Mouse (Mus musculus) forebrain, embryonic 14.5 days (tissue): Measurements from ENCODE around the gene Hddc3. TPM values are rescaled to one million over a fixed set of nuclear protein-coding genes. Genes with fewer than 3 reads are reported as not detected.

Experiments
- ATAC-seq: fragments of 200-750 bp; cut with Nextera tagmentation; 2 replicates; pipeline ENCODE4 v1.8.0; 2017; ENCODE audit warnings: mild to moderate bottlenecking, moderate library complexity
- DNase-seq: peaks from one replicate; pipeline ENCODE4 v3.0.0-alpha.2; 2015; ENCODE audit warnings: low spot score
- H3K27ac ChIP-seq: fragments of 300-500 bp; sonication (generic); 2 replicates; pipeline ENCODE4 v1.5.1; 2014; ENCODE audit warnings: low read depth, mild to moderate bottlenecking, control low read depth, low read length, moderate library complexity
- H3K27me3 ChIP-seq: fragments of 300-500 bp; sonication (generic); replicated peaks from 2 replicates; pipeline ENCODE4 v1.6.1; 2014; ENCODE audit warnings: low read length, control low read depth, mixed read lengths; ENCODE audit not compliant: control insufficient read depth, insufficient read depth
- H3K36me3 ChIP-seq: fragments of 300-500 bp; sonication (generic); 2 replicates; pipeline ENCODE4 v1.6.1; 2014; ENCODE audit warnings: low read length, control low read depth; ENCODE audit not compliant: control insufficient read depth, insufficient read depth
- H3K4me1 ChIP-seq: fragments of 300-500 bp; sonication (generic); 2 replicates; pipeline ENCODE4 v1.6.1; 2014; ENCODE audit warnings: antibody characterized with exemption, low read length, control low read depth; ENCODE audit not compliant: control insufficient read depth, insufficient read depth
- H3K4me2 ChIP-seq: fragments of 300-500 bp; sonication (generic); 2 replicates; pipeline ENCODE4 v1.6.1; 2014; ENCODE audit warnings: mild to moderate bottlenecking, control low read depth, low read length
- H3K4me3 ChIP-seq: fragments of 300-500 bp; sonication (generic); 2 replicates; pipeline ENCODE4 v1.5.1; 2014; ENCODE audit warnings: low read depth, low read length, control low read depth
- H3K9ac ChIP-seq: fragments of 300-500 bp; sonication (generic); 2 replicates; pipeline ENCODE4 v1.6.1; 2014; ENCODE audit warnings: mild to moderate bottlenecking, low read length, control low read depth, moderate library complexity
- H3K9me3 ChIP-seq: fragments of 300-500 bp; sonication (generic); replicated peaks from 2 replicates; pipeline ENCODE4 v1.6.1; 2016; ENCODE audit warnings: low read length, control low read depth, mixed read lengths; ENCODE audit not compliant: control insufficient read depth
- WGBS: fragments of 180-500 bp; shearing (Covaris S2); extraction: QIAGEN DNeasy Blood & Tissue Kit; methylation state at CpG from one replicate; pipeline ENCODE4 v1.1.7; 2014; 5-methylcytosine and 5-hydroxymethylcytosine counted together
- polyA plus RNA-seq: library from polyadenylated mRNA; unstranded; fragments of >200 nt; fragmentation: Nextera tagmentation; extraction: Ambion mirVana; gene quantifications from 2 replicates; pipeline ENCODE4 v1.2.1, GENCODE M21; 2014

The Hddc3 gene
- polyA plus RNA-seq, 1 experiment from 2014 or later, result 30.7 TPM

GRCm38 (mm10) chr7:80307766-80308165, 35.1 kb upstream of the Hddc3 start:
- Histone ChIP-seq H3K4me3 (no peak overlapping the region), H3K9ac (no peak overlapping the region), H3K27ac (no peak overlapping the region), H3K9me3 (no peaks in the 10 kb centered on the region), H3K36me3 (peaks cover 82% of the 10 kb centered on the region), H3K4me1 (no peaks in the 10 kb centered on the region), H3K4me2 (no peak overlapping the region), H3K27me3 (no peaks in the 10 kb centered on the region)
- ATAC-seq (no peak), DNase-seq (no peak)
- WGBS, result 73% methylated on average over 3 of the region's 3 CpGs

GRCm38 (mm10) chr7:80310771-80311170, 32.1 kb upstream of the Hddc3 start:
- ATAC-seq (no peak), DNase-seq (no peak)
- no peaks in the 10 kb centered on the region for H3K4me1 ChIP-seq
- H3K9ac ChIP-seq, result no peak overlapping the region
- WGBS, result 75% methylated on average over 7 of the region's 7 CpGs
- peaks cover 86% of the 10 kb centered on the region for H3K36me3 ChIP-seq
- H3K27ac ChIP-seq, result no peak overlapping the region
- no peaks in the 10 kb centered on the region for H3K27me3 ChIP-seq
- H3K9me3 ChIP-seq, result no peaks in the 10 kb centered on the region
- no peak overlapping the region for H3K4me2 ChIP-seq
- no peak overlapping the region for H3K4me3 ChIP-seq

GRCm38 (mm10) chr7:80315733-80316132, 27.2 kb upstream of the Hddc3 start:
- no peak overlapping the region for H3K4me2 ChIP-seq
- H3K9ac ChIP-seq, result no peak overlapping the region
- peaks cover 84% of the 10 kb centered on the region for H3K36me3 ChIP-seq
- ATAC-seq (no peak), DNase-seq (no peak)
- H3K9me3 ChIP-seq, result no peaks in the 10 kb centered on the region
- WGBS, result 84% methylated on average over 2 of the region's 2 CpGs
- H3K27me3 ChIP-seq, result no peaks in the 10 kb centered on the region
- H3K27ac ChIP-seq, result no peak overlapping the region
- H3K4me3 ChIP-seq, result no peak overlapping the region
- H3K4me1 ChIP-seq, result no peaks in the 10 kb centered on the region

- no peaks in the 10 kb centered on the region for H3K4me1 ChIP-seq
- H3K36me3 ChIP-seq, result peaks cover 70% of the 10 kb centered on the region
- H3K27me3 ChIP-seq, result no peaks in the 10 kb centered on the region
- no peaks in the 10 kb centered on the region for H3K9me3 ChIP-seq
- H3K27ac ChIP-seq, result no peak overlapping the region
- no peak overlapping the region for H3K4me3 ChIP-seq
- ATAC-seq, result 0 out of 2 replicates have a peak, but pooled peaks have one; percentile 37
- no peak overlapping the region for H3K9ac ChIP-seq
- no peak for DNase-seq
- WGBS, result 59% methylated on average over 1 of the region's 1 CpGs
- H3K4me2 ChIP-seq, result no peak overlapping the region
Measured at GRCm38 (mm10) chr7:80317439-80318115, 25.3 kb upstream of the Hddc3 start.

- H3K9ac ChIP-seq, result no peak overlapping the region
- ATAC-seq, result no peak
Measured at GRCm38 (mm10) chr7:80318670-80319069, 24.2 kb upstream of the Hddc3 start.

GRCm38 (mm10) chr7:80319846-80320496, 22.9 kb upstream of the Hddc3 start:
- no peaks in the 10 kb centered on the region for H3K27me3 ChIP-seq
- no peaks in the 10 kb centered on the region for H3K9me3 ChIP-seq
- H3K4me1 ChIP-seq, result peaks cover 9% of the 10 kb centered on the region
- no peak overlapping the region for H3K9ac ChIP-seq
- H3K4me2 ChIP-seq, result no peak overlapping the region
- 86% methylated on average over 19 of the region's 19 CpGs for WGBS
- H3K36me3 ChIP-seq, result peaks cover 47% of the 10 kb centered on the region
- no peak overlapping the region for H3K27ac ChIP-seq
- no peak overlapping the region for H3K4me3 ChIP-seq
- DNase-seq (no peak), ATAC-seq (no peak)

More at GRCm38 (mm10) chr7:80318670-80319069, 24.2 kb upstream of the Hddc3 start:
- Histone ChIP-seq H3K9me3 (no peaks in the 10 kb centered on the region), H3K4me3 (no peak overlapping the region), H3K4me1 (peaks cover 9% of the 10 kb centered on the region), H3K4me2 (no peak overlapping the region), H3K27me3 (no peaks in the 10 kb centered on the region), H3K27ac (no peak overlapping the region), H3K36me3 (peaks cover 59% of the 10 kb centered on the region)
- WGBS, result 91% methylated on average over 4 of the region's 4 CpGs
- DNase-seq, result no peak

GRCm38 (mm10) chr7:80323336-80323735, 19.6 kb upstream of the Hddc3 start:
- ATAC-seq, result no peak
- peak overlapping the region; percentile 72 for H3K9ac ChIP-seq
- peaks cover 9% of the 10 kb centered on the region for H3K4me1 ChIP-seq
- WGBS, result 22% methylated on average over 8 of the region's 8 CpGs
- H3K27ac ChIP-seq, result no peak overlapping the region
- H3K27me3 ChIP-seq, result no peaks in the 10 kb centered on the region
- no peak for DNase-seq
- peak overlapping the region; percentile 52 for H3K4me3 ChIP-seq
- H3K36me3 ChIP-seq, result peaks cover 55% of the 10 kb centered on the region
- peak overlapping the region; percentile 83 for H3K4me2 ChIP-seq
- no peaks in the 10 kb centered on the region for H3K9me3 ChIP-seq

GRCm38 (mm10) chr7:80324043-80324815, 18.7 kb upstream of the Hddc3 start, which contains the start of gene Rccd1:
Gene Rccd1 (minus strand): TSS chr7:80324454.
- WGBS, result 3% methylated on average over 38 of the region's 38 CpGs
- Histone ChIP-seq H3K9ac (peak within 1 kb of the TSS; percentile 72), H3K4me3 (peak within 1 kb of the TSS; percentile 52), H3K27me3 (no peaks in the 10 kb centered on the region), H3K4me1 (peaks cover 9% of the 10 kb centered on the region), H3K27ac (peak within 1 kb of the TSS; percentile 86), H3K36me3 (peaks cover 56% of the 10 kb centered on the region), H3K4me2 (peak within 1 kb of the TSS; percentile 83), H3K9me3 (no peaks in the 10 kb centered on the region)
- DNase-seq (peak; percentile 99), ATAC-seq (peak; percentile 100)
